Mouse (Mus musculus) heart, postnatal 0 days (tissue): ENCODE measurements around the gene 4430402I18Rik.

Source experiments
- CTCF ChIP-seq: IDR thresholded peaks from 2 replicates; pipeline ENCODE4 v1.5.1; 2016; ENCODE audit warnings: antibody characterized with exemption, control low read depth, low read depth
- EP300 ChIP-seq: IDR thresholded peaks from 2 replicates; pipeline ENCODE4 v1.6.1; 2016; ENCODE audit warnings: antibody characterized with exemption, low read depth

- TF ChIP-seq CTCF: no peak
- no peak for TF ChIP-seq EP300
Measured at GRCm38 (mm10) chr19:28852001-28852400, 115.6 kb downstream of the 4430402I18Rik start.
